Mouse (Mus musculus) layer of hippocampus, postnatal 25 days (tissue): ENCODE measurements around the gene Ccdc82. TPM values are rescaled to one million over a fixed set of nuclear protein-coding genes. Genes with fewer than 3 reads are reported as not detected.
A peak's percentile ranks its signal among the peaks of the same experiment; 100 is the strongest.

Experiments used
- DNase-seq, 2 experiments: peaks; one replicate each; pipeline ENCODE4 v3.0.0; 2022; ENCODE audit warnings: mixed read lengths in 2 of 2, low spot score in 1 of 2; ENCODE audit errors: extremely low spot score in 1 of 2
- total RNA-seq, 2 experiments: library from RNA; stranded (reverse); gene quantifications; 2 replicates each; pipeline ENCODE4 v1.2.3; 2021

Gene Ccdc82
- total RNA-seq = 10 to 100 TPM; 11.0 to 12.2 TPM

- DNase-seq = peak; percentile 56 to 68
Observed at GRCm38 (mm10) chr9:13246815-13247638, at the start of gene Ccdc82. Gene Ccdc82 (plus strand): TSS chr9:13246955.

- DNase-seq = no peak
Observed at GRCm38 (mm10) chr9:13200079-13200478, 46.7 kb upstream of the Ccdc82 start.

GRCm38 (mm10) chr9:13203109-13203508, 43.6 kb upstream of the Ccdc82 start:
- no peak for DNase-seq

- no peak for DNase-seq
Observed at GRCm38 (mm10) chr9:13203681-13204080, 43.1 kb upstream of the Ccdc82 start.

- DNase-seq = no peak
Observed at GRCm38 (mm10) chr9:13206369-13206768, 40.4 kb upstream of the Ccdc82 start.

GRCm38 (mm10) chr9:13225872-13226271, 20.9 kb upstream of the Ccdc82 start:
- no peak for DNase-seq

- no peak for DNase-seq
Observed at GRCm38 (mm10) chr9:13230553-13230952, 16.2 kb upstream of the Ccdc82 start.

- DNase-seq = no peak
Observed at GRCm38 (mm10) chr9:13231545-13232216, 15.1 kb upstream of the Ccdc82 start.

- no peak for DNase-seq
Observed at GRCm38 (mm10) chr9:13242321-13242720, 4.4 kb upstream of the Ccdc82 start.

GRCm38 (mm10) chr9:13245481-13245880, 1.3 kb upstream of the Ccdc82 start, which contains the start of gene Jrkl:
Gene Jrkl (minus strand): TSS chr9:13245829.
- DNase-seq = peak in 1 of 2 experiments; percentile 7

- DNase-seq = no peak
Observed at GRCm38 (mm10) chr9:13248104-13248503, 1.3 kb downstream of the Ccdc82 start.

GRCm38 (mm10) chr9:13251251-13251650, 4.5 kb downstream of the Ccdc82 start:
- no peak for DNase-seq

- DNase-seq = no peak
Observed at GRCm38 (mm10) chr9:13256726-13257125, 10.0 kb downstream of the Ccdc82 start.

GRCm38 (mm10) chr9:13258173-13258572, 11.4 kb downstream of the Ccdc82 start:
- DNase-seq = no peak

GRCm38 (mm10) chr9:13260980-13261379, 14.2 kb downstream of the Ccdc82 start:
- no peak for DNase-seq

- DNase-seq = no peak
Observed at GRCm38 (mm10) chr9:13273219-13273618, 26.5 kb downstream of the Ccdc82 start.

- no peak for DNase-seq
Observed at GRCm38 (mm10) chr9:13287482-13287881, 40.7 kb downstream of the Ccdc82 start.

GRCm38 (mm10) chr9:13296274-13297121, 49.7 kb downstream of the Ccdc82 start:
- DNase-seq = peak; percentile 73 to 81

GRCm38 (mm10) chr9:13297122-13297667, 50.4 kb downstream of the Ccdc82 start:
- no peak for DNase-seq
